Mouse (Mus musculus) yolk sac, embryonic 10.5 days (tissue): ENCODE measurements around the gene Zfp341.

Experiments used
- DNase-seq: peaks from one replicate; pipeline ENCODE4 v3.0.0-alpha.2; 2017; ENCODE audit warnings: low spot score

Gene Zfp341

GRCm38 (mm10) chr2:154676653-154677609 lies 63.8 kb downstream of the Zfp341 start:
- peak; percentile 53 for DNase-seq

GRCm38 (mm10) chr2:154677651-154678139 lies 64.6 kb downstream of the Zfp341 start:
- peak; percentile 74 for DNase-seq

GRCm38 (mm10) chr2:154678995-154679394 lies 65.9 kb downstream of the Zfp341 start:
- no peak for DNase-seq

- DNase-seq, result no peak
These were observed 67.2 kb downstream of the Zfp341 start for GRCm38 (mm10) chr2:154680337-154680736.

GRCm38 (mm10) chr2:154680941-154681340 lies 67.8 kb downstream of the Zfp341 start:
- DNase-seq, result no peak

GRCm38 (mm10) chr2:154682712-154683111 lies 69.6 kb downstream of the Zfp341 start:
- DNase-seq, result no peak

GRCm38 (mm10) chr2:154684901-154685470 lies 71.9 kb downstream of the Zfp341 start:
- DNase-seq, result no peak

GRCm38 (mm10) chr2:154685772-154686171 lies 72.7 kb downstream of the Zfp341 start:
- DNase-seq, result no peak

- no peak for DNase-seq
These were observed 73.7 kb downstream of the Zfp341 start for GRCm38 (mm10) chr2:154686819-154687218.

- no peak for DNase-seq
These were observed 76.3 kb downstream of the Zfp341 start for GRCm38 (mm10) chr2:154689391-154689790.

GRCm38 (mm10) chr2:154690959-154691358 lies 77.9 kb downstream of the Zfp341 start:
- no peak for DNase-seq

- DNase-seq, result no peak
These were observed 80.3 kb downstream of the Zfp341 start for GRCm38 (mm10) chr2:154693186-154693940.

- no peak for DNase-seq
These were observed 80.8 kb downstream of the Zfp341 start for GRCm38 (mm10) chr2:154693941-154694256.

- no peak for DNase-seq
These were observed 82.6 kb downstream of the Zfp341 start for GRCm38 (mm10) chr2:154695690-154696089.
